Comparison of ENCODE assay signal across 8 mouse cellular contexts in genomic region chrX:140599561-140600409, GRCm38 (mm10). TPM values are rescaled to one million over a fixed set of nuclear protein-coding genes. Genes with fewer than 3 reads are reported as not detected.
A peak's percentile ranks its signal among the peaks of the same experiment; 100 is the strongest.
DNase-seq lines count a peak whose midpoint lies in the region; ATAC-seq and TF ChIP-seq lines count a peak whose summit lies in the region.

No protein-coding gene starts in this region.

- WGBS in forebrain, embryonic 16.5 days, result 16% methylated on average over 64 of the region's 78 CpGs
- 26% methylated on average over 54 of the region's 78 CpGs for WGBS in kidney, embryonic 16.5 days
- 17% methylated on average over 60 of the region's 78 CpGs for WGBS in midbrain, embryonic 11.5 days
- 4% methylated on average over 66 of the region's 78 CpGs for WGBS in thymus, adult 2 months

- TF ChIP-seq POLR2A in thymus, adult 2 months (IDR thresholded peaks at IDR 0.05; ENCODE audit: control insufficient read depth, extremely low read depth, insufficient read depth, low read length, poor library complexity), result no peak

- peaks cover 3% of the 10 kb centered on the region for H3K4me1 ChIP-seq in erythroblast, embryonic 14.5 days (ENCODE audit: control insufficient read depth)
- peaks cover 6% of the 10 kb centered on the region; the same call in 1 of the 2 replicates for H3K4me1 ChIP-seq in forebrain, embryonic 16.5 days (replicated peaks; ENCODE audit: control insufficient read depth, insufficient read depth, low read length)
- no peaks in the 10 kb centered on the region for H3K4me1 ChIP-seq in kidney, embryonic 16.5 days (ENCODE audit: insufficient read depth, low read length)
- no peaks in the 10 kb centered on the region for H3K4me1 ChIP-seq in midbrain, embryonic 11.5 days (ENCODE audit: control insufficient read depth, insufficient read depth, low read length)
- peaks cover 12% of the 10 kb centered on the region for H3K4me1 ChIP-seq in thymus, adult 2 months (replicated peaks; ENCODE audit: control insufficient read depth, insufficient read depth, low read length)

- peaks cover 14% of the 10 kb centered on the region for H3K9me3 ChIP-seq in erythroblast, embryonic 14.5 days (ENCODE audit: control insufficient read depth, low read length)
- no peaks in the 10 kb centered on the region for H3K9me3 ChIP-seq in forebrain, embryonic 16.5 days (ENCODE audit: control insufficient read depth, low read length)
- peaks cover 5% of the 10 kb centered on the region; the same call in 1 of the 2 replicates for H3K9me3 ChIP-seq in kidney, embryonic 16.5 days (ENCODE audit: low read length)
- H3K9me3 ChIP-seq in midbrain, embryonic 11.5 days (ENCODE audit: control insufficient read depth, low read length), result no peaks in the 10 kb centered on the region

- peak overlapping the region; percentile 66 for H3K4me2 ChIP-seq in forebrain, embryonic 16.5 days (ENCODE audit: low read length)
- peak overlapping the region; percentile 71 for H3K4me2 ChIP-seq in kidney, embryonic 16.5 days (replicated peaks; ENCODE audit: low read depth, low read length)
- H3K4me2 ChIP-seq in midbrain, embryonic 11.5 days, result peak overlapping the region; percentile 54

- H3K9ac ChIP-seq in forebrain, embryonic 16.5 days (replicated peaks; ENCODE audit: low read depth, low read length), result peak overlapping the region; percentile 42; the same call in 1 of the 2 replicates
- no peak overlapping the region for H3K9ac ChIP-seq in kidney, embryonic 16.5 days (replicated peaks; ENCODE audit: low read length)
- H3K9ac ChIP-seq in midbrain, embryonic 11.5 days (ENCODE audit: low read length), result no peak overlapping the region

- H3K4me3 ChIP-seq in erythroblast, embryonic 14.5 days (replicated peaks), result peak overlapping the region; percentile 54
- peak overlapping the region; percentile 52 for H3K4me3 ChIP-seq in forebrain, embryonic 16.5 days (replicated peaks; ENCODE audit: low read length)
- peak overlapping the region; percentile 52 for H3K4me3 ChIP-seq in kidney, embryonic 16.5 days (ENCODE audit: low read length)
- peak overlapping the region; percentile 45 for H3K4me3 ChIP-seq in midbrain, embryonic 11.5 days (ENCODE audit: low read depth, low read length)
- peak overlapping the region; percentile 47 for H3K4me3 ChIP-seq in thymus, adult 2 months (ENCODE audit: control insufficient read depth, insufficient read depth, low read length)

- H3K27me3 ChIP-seq in erythroblast, embryonic 14.5 days (ENCODE audit: control insufficient read depth), result peaks cover 56% of the 10 kb centered on the region
- peaks cover 34% of the 10 kb centered on the region for H3K27me3 ChIP-seq in forebrain, embryonic 16.5 days (replicated peaks; ENCODE audit: control insufficient read depth, insufficient read depth, low read length)
- H3K27me3 ChIP-seq in kidney, embryonic 16.5 days (ENCODE audit: insufficient read depth, low read length), result peaks cover 33% of the 10 kb centered on the region
- peaks cover 37% of the 10 kb centered on the region for H3K27me3 ChIP-seq in midbrain, embryonic 11.5 days (ENCODE audit: control insufficient read depth, insufficient read depth, low read length)
- H3K27me3 ChIP-seq in thymus, adult 2 months (ENCODE audit: control insufficient read depth, insufficient read depth, low read length), result peaks cover 13% of the 10 kb centered on the region

- ATAC-seq in erythroblast, adult 5-6 weeks (replicated peaks; ENCODE audit: low FRiP score, poor library complexity, severe bottlenecking), result no peak
- 0 out of 2 replicates have a peak, but pooled peaks have one; percentile 39 for ATAC-seq in forebrain, embryonic 16.5 days
- peak; percentile 24; the same call in 1 of the 2 replicates for ATAC-seq in kidney, embryonic 16.5 days (ENCODE audit: low FRiP score, low TSS enrichment)
- peak; percentile 25 for ATAC-seq in midbrain, embryonic 11.5 days (ENCODE audit: low FRiP score)

- no peak overlapping the region for H3K27ac ChIP-seq in forebrain, embryonic 16.5 days (ENCODE audit: low read length)
- no peak overlapping the region for H3K27ac ChIP-seq in kidney, embryonic 16.5 days (ENCODE audit: low read length)
- H3K27ac ChIP-seq in midbrain, embryonic 11.5 days (ENCODE audit: low read depth, low read length), result no peak overlapping the region
- no peak overlapping the region for H3K27ac ChIP-seq in thymus, adult 2 months (ENCODE audit: control insufficient read depth, insufficient read depth, low read length)

- peak; percentile 0 for DNase-seq in T-cell, adult 2 months (ENCODE audit: low spot score)
- DNase-seq in midbrain, embryonic 11.5 days (ENCODE audit: low spot score, missing footprints), result peak; percentile 87
- DNase-seq in thymus, adult 2 months, result peak; percentile 4
- DNase-seq in adipocyte (ENCODE audit: low spot score), result no peak

- TF ChIP-seq CTCF in thymus, adult 2 months (IDR thresholded peaks at IDR 0.05; ENCODE audit: borderline replicate concordance, control insufficient read depth, extremely low read depth, insufficient read depth, low read length, poor library complexity), result 0 out of 2 replicates have a peak, but pooled peaks have one; percentile 16

- no peaks in the 10 kb centered on the region for H3K36me3 ChIP-seq in erythroblast, embryonic 14.5 days (ENCODE audit: control insufficient read depth)
- H3K36me3 ChIP-seq in forebrain, embryonic 16.5 days (ENCODE audit: control insufficient read depth, insufficient read depth), result no peaks in the 10 kb centered on the region
- H3K36me3 ChIP-seq in kidney, embryonic 16.5 days (ENCODE audit: insufficient read depth, low read length), result no peaks in the 10 kb centered on the region
- no peaks in the 10 kb centered on the region for H3K36me3 ChIP-seq in midbrain, embryonic 11.5 days (ENCODE audit: control insufficient read depth, insufficient read depth, low read length)
- H3K36me3 ChIP-seq in thymus, adult 2 months (ENCODE audit: control insufficient read depth, insufficient read depth, low read length), result no peaks in the 10 kb centered on the region

RNA-seq across cellular contexts. Expression of gene Tsc22d3, which starts 0.7 kb away (rescaled TPM):
- polyA plus RNA-seq in erythroblast, embryonic 14.5 days (2012), result 0.07 and 0.22 TPM in 2 replicates
- total RNA-seq in erythroblast, adult 5-6 weeks (2015; ENCODE audit: low replicate concordance), result 12.7 and 16.1 TPM in 2 replicates
- total RNA-seq in erythroblast, adult 5-6 weeks (2017; ENCODE audit: low replicate concordance), result 12.3 and 14.6 TPM in 2 replicates
- 101 and 104 TPM in 2 replicates for polyA plus RNA-seq in forebrain, embryonic 16.5 days (2015; fragmentation: Nextera tagmentation; extraction: Ambion mirVana)
- polyA plus RNA-seq in kidney, embryonic 16.5 days (2015; fragmentation: Nextera tagmentation; extraction: Ambion mirVana), result 110 and 123 TPM in 2 replicates
- polyA plus RNA-seq in midbrain, embryonic 11.5 days (2014; fragmentation: Nextera tagmentation; extraction: Ambion mirVana), result 165 and 166 TPM in 2 replicates
- 74.2 and 95.0 TPM in 2 replicates for polyA plus RNA-seq in thymus, adult 2 months (2012; rRNA removed)

Comparison
In these comparisons a context has a peak if more than half of its experiments do, and no peak if none do; other contexts are left out.
1. RNA of gene Tsc22d3, which starts 0.7 kb away (polyA plus RNA-seq): 165 to 166 TPM in midbrain, embryonic 11.5 days, 110 to 123 TPM in kidney, embryonic 16.5 days, 101 to 104 TPM in forebrain, embryonic 16.5 days and 74.2 to 95.0 TPM in thymus, adult 2 months; 0.07 to 0.22 TPM in erythroblast, embryonic 14.5 days; every median in the first group is over 10 times any median in the second.
2. Peak in every context shown above with its lines, with median percentiles within 50 percentile points of each other: H3K4me3 ChIP-seq and H3K4me2 ChIP-seq.